In genomic region chr19:10379978-10380377, GRCm38 (mm10) we compare ENCODE assay signal across 34 mouse cellular contexts. TPM values are rescaled to one million over a fixed set of nuclear protein-coding genes. Genes with fewer than 3 reads are reported as not detected.
"Had no signal": no experiment of that assay in that cellular context is flagged by ENCODE, and none has a peak within 500 bp of the region (broad histone marks: within the 10 kb centered on the region; RNA-seq: fewer than 3 reads in every experiment).

No protein-coding gene starts in this region.

- H3K4me1 ChIP-seq: heart, embryonic 12.5 days; heart, embryonic 13.5 days; hindbrain, embryonic 12.5 days had no signal

- H3K4me2 ChIP-seq: heart, embryonic 11.5 days; heart, embryonic 12.5 days; heart, embryonic 13.5 days; heart, embryonic 15.5 days; hindbrain, embryonic 12.5 days; hindbrain, embryonic 13.5 days; hindbrain, embryonic 14.5 days; hindbrain, embryonic 15.5 days; kidney, embryonic 15.5 days had no signal

- H3K27ac ChIP-seq: heart, embryonic 13.5 days; heart, embryonic 15.5 days; hindbrain, embryonic 10.5 days; hindbrain, embryonic 12.5 days; hindbrain, embryonic 13.5 days; hindbrain, embryonic 14.5 days; hindbrain, embryonic 15.5 days; hindbrain, postnatal 0 days; kidney, embryonic 15.5 days; kidney, postnatal 0 days; layer of hippocampus, adult 2 months; left cerebral cortex, adult 2 months had no signal

- H3K27me3 ChIP-seq: hindbrain, embryonic 15.5 days had no signal

- H3K9me3 ChIP-seq: heart, embryonic 12.5 days; heart, embryonic 15.5 days; hindbrain, embryonic 10.5 days; hindbrain, embryonic 12.5 days; hindbrain, embryonic 13.5 days; hindbrain, embryonic 15.5 days; kidney, embryonic 15.5 days had no signal

- H3K4me3 ChIP-seq: heart, embryonic 12.5 days; heart, embryonic 13.5 days; heart, embryonic 15.5 days; hindbrain, embryonic 10.5 days; hindbrain, embryonic 12.5 days; hindbrain, embryonic 13.5 days; hindbrain, embryonic 15.5 days; kidney, embryonic 15.5 days; layer of hippocampus, adult 2 months; left cerebral cortex, adult 2 months had no signal

- H3K36me3 ChIP-seq: heart, embryonic 12.5 days; heart, embryonic 13.5 days; heart, embryonic 15.5 days; hindbrain, embryonic 10.5 days; hindbrain, embryonic 12.5 days; hindbrain, embryonic 13.5 days; hindbrain, embryonic 15.5 days; kidney, embryonic 15.5 days had no signal

- ATAC-seq: hindbrain, embryonic 16.5 days; hindbrain, postnatal 0 days; inflammation-experienced regulatory T-cells, adult 6 months; intestine, postnatal 0 days had no signal

- DNase-seq: heart, postnatal 10 days; heart, postnatal 14 days; heart, postnatal 36 days; heart, postnatal 4 days; kidney, adult 11 months; kidney, adult 18-20 months; kidney, adult 2 months; kidney, adult 8-10 months; kidney, adult 9 months; kidney, postnatal 10 days; kidney, postnatal 14 days; kidney, postnatal 25 days; kidney, postnatal 36 days; kidney, postnatal 4 days; layer of hippocampus, adult 9-11 months; layer of hippocampus, postnatal 36 days had no signal

- H3K9ac ChIP-seq: heart, embryonic 12.5 days; heart, embryonic 13.5 days; heart, embryonic 15.5 days; hindbrain, embryonic 12.5 days; hindbrain, embryonic 13.5 days; hindbrain, embryonic 14.5 days; hindbrain, embryonic 15.5 days; kidney, embryonic 15.5 days had no signal

RNA-seq across cellular contexts. Expression of gene Syt7, which starts 8.9 kb away (rescaled TPM):
- total RNA-seq: hematopoietic stem cell, adult 5-6 weeks had no signal
